Mouse (Mus musculus): ENCODE measurements around the gene Prrt2. TPM values are rescaled to one million over a fixed set of nuclear protein-coding genes. Genes with fewer than 3 reads are reported as not detected.

Prrt2 gene
- polyA plus RNA-seq, 1 experiment = 0.53 TPM

- TF ChIP-seq GATA1 (IDR thresholded peaks at IDR 0.05; ENCODE audit: low read length) = no peak
Measured at GRCm38 (mm10) chr7:127014993-127015392, 6.0 kb downstream of the Prrt2 start.

DNA sequence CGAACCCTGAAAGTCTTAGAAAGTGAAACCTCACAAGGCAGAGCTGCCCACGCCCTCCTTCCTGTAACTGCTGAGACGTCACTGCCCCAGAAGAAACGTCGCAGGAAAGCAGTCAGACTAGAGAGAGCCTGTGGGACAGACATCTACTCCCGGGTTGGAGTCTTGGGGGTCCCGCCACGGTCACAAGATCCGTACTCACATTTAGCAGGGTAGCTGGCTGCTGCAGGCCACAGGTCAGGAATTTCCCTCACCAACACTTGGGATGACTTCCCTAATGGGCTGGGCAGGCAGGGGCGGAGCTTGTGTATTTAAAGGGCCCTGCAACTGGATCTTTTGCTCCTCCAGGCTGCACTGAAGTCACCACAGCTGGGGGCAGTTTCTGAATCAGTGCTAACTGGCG lies 6.7 kb downstream of the Prrt2 start, which contains the start of gene Mvp:
TSS of gene Mvp (minus strand) at position 302 of the 400 bp plus-strand sequence.
- no peak for TF ChIP-seq GATA1 (IDR thresholded peaks at IDR 0.05; ENCODE audit: low read length)

DNA sequence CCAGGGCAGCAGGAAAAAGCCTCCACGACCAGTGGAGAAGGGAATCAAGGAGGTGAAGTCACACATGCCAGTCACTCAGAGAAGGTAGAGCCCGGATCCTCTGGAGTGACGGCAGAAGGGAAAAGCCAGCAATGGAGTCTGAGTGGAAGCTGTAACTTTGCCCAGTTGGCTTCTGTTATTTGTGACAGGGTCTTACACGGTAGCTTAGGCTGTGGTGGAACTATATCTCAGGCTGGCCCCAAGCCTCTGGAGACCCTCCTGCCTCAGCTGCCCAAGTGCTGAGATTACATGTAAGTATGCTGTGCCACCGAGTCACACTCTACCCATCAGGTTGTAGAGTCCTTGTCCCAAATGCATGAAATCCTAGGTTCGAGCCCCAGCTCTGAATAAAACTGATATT lies 7.6 kb downstream of the Prrt2 start:
- no peak for TF ChIP-seq GATA1 (IDR thresholded peaks at IDR 0.05; ENCODE audit: low read length)

- no peak for TF ChIP-seq GATA1 (IDR thresholded peaks at IDR 0.05; ENCODE audit: low read length)
Measured at GRCm38 (mm10) chr7:127012845-127013244, 8.2 kb downstream of the Prrt2 start.

DNA sequence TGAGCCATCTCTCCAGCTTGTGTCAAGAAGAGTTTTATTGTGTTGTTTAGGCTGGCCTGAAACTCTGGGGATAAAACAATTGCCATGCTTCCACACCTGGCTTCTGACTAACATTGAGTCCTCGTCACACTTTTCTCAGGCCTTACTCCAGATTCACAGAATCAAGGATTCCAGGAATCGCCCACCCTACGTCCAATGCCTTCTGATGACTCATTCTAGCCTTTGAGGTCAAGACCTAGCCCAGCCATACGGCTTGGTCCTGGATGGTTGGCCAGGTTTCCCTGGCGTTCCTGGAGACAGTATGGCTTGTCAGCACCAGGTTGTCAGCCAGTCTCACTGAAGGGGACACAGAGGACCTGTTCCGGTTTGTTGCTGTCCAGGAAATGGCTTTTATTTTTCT lies 8.6 kb downstream of the Prrt2 start:
- TF ChIP-seq GATA1 (IDR thresholded peaks at IDR 0.05; ENCODE audit: low read length) = no peak

DNA sequence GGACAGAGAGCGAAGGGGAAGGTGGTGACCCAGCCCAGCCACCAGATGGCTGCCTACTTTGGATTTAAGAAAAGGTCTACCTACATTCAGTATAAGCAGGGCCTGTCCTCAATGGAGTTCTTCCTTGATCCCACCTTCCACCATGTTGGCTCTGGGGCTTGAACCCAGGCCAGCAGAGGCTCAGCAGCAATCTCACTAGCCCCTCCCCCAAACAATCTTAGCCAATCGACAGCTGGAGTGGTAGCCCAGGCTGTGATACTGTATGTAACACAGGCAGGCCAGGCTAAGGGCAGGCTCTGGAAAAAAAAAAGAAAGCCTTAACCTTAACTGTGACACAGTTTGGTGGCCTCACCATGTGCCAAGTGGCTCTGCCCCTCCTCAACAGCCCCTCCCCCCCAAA lies 9.3 kb downstream of the Prrt2 start:
- TF ChIP-seq GATA1 (IDR thresholded peaks at IDR 0.05; ENCODE audit: low read length) = no peak

GRCm38 (mm10) chr7:127011051-127011450 lies 10.0 kb downstream of the Prrt2 start:
- no peak for TF ChIP-seq GATA1 (IDR thresholded peaks at IDR 0.05; ENCODE audit: low read length)

GRCm38 (mm10) chr7:127009307-127010085 lies 11.5 kb downstream of the Prrt2 start:
- no peak for TF ChIP-seq GATA1 (IDR thresholded peaks at IDR 0.05; ENCODE audit: low read length)

GRCm38 (mm10) chr7:127008239-127009019 lies 12.6 kb downstream of the Prrt2 start:
- TF ChIP-seq GATA1 (IDR thresholded peaks at IDR 0.05; ENCODE audit: low read length) = no peak

DNA sequence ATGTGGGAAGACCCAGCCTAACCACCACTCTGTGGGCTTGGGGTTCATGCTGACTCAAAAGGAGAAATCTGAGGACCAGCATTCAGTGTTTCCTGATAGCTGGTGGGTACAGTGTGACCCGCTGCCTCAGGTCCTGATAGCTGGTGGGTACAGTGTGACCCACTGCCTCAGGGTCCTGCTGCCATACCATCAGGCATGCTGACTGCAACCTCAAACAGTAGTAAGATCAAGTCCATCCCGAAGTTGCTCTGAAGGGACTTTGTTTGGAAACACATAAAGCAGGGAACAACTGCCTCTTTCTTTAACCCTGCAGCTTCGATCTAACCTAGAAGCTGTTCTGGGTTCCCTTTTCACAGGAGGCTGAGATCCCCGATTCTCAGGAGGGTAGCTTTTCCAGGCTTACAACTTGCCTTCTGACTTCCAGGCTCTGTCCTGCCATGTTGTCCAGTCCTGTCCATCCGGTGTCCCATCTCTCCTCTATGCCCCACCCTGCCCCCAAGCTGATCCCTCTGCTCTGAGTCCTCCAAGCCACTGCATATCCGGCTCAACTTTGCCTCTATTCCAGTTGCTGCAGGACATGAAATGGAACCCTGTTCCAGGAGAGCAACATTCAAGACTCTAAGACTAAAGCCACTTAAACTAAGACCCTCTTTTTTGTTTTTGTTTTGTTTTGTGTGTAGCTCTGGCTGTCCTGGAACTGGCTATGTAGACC lies 13.5 kb downstream of the Prrt2 start:
- no peak for TF ChIP-seq GATA1 (IDR thresholded peaks at IDR 0.05; ENCODE audit: low read length)

DNA sequence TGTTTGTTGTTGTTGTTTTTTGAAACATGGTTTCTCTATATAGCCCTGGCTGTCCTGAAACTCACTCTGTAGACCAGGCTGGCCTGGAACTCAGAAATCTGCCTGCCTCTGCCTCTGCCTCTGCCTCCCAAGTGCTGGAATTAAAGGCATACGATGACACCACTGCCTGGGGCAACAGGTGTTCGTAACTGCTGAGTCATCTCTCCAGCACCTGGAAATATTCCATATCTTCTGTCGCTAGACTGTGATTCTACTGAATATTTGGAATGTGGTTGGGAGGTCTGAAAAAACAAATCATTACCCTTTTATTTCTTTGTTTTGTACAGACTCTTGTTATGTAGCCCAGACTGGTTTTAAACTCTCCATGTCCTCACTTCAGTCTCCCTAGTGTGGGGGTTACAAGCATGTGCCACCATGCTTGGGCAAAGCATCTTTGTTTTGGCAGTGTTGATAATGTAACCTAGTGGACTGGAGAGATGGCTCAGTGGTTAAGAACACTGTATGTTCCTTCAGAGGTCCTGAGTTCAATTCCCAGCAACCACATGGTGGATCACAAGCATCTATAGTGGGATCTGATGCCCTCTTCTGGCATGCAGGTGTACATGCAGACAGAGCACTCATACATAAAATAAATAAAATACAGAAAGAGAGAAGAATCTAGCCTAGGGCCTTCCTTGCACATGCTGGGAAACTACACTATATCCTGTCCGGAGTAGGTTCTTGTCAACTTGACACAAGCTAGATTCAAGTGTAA lies 16.7 kb downstream of the Prrt2 start:
- no peak for TF ChIP-seq GATA1 (IDR thresholded peaks at IDR 0.05; ENCODE audit: low read length)

DNA sequence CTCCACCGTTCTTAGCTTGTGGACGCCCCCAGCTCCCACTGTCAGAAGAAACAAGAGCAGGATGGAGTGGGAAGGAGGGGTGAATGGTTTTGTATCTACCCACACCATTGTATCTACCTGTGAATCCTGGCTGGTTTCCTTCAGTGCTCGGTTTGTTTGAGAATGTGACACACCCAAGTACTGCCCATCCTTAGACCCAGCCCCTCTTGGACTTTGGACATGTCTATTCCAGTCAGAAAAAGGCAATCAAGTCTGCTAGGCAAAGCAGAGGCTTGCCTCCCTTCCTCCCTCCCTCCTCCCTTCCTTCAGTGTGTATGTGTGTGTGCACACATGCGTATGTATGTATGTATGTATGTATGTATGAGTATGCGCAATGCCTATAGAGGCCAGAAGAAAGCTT lies 17.4 kb downstream of the Prrt2 start:
- TF ChIP-seq GATA1 (IDR thresholded peaks at IDR 0.05; ENCODE audit: low read length) = no peak

DNA sequence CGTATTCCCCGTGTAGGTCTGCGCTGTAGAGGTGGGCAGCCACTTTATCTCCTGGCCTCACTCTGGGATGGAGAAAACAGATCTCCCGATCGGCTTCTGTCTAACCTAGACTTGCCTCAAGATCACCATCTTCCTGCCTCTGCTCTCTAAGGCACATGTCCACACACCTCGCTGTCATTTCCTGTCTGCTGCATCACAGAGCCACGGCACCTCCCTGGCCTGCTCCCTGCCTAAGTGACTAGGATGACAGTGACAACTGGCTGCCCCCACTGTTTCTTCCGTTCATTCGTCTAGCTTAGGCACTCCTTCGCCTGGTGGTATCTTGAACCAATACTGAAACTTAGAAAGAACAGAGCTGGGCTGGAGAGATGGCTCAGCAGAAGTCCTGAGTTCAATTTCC lies 21.4 kb downstream of the Prrt2 start:
- no peak for TF ChIP-seq GATA1 (IDR thresholded peaks at IDR 0.05; ENCODE audit: low read length)

- TF ChIP-seq GATA1 (IDR thresholded peaks at IDR 0.05; ENCODE audit: low read length) = no peak
Measured at GRCm38 (mm10) chr7:126996449-126996848, 24.6 kb downstream of the Prrt2 start.

GRCm38 (mm10) chr7:126988816-126989215 lies 32.2 kb downstream of the Prrt2 start:
- TF ChIP-seq GATA1 (IDR thresholded peaks at IDR 0.05; ENCODE audit: low read length) = no peak
